Mouse (Mus musculus) lung, adult 2 months (tissue): ENCODE measurements around the gene Heatr1.

Experiments used
- CTCF ChIP-seq: fragments of 200-500 bp; IDR thresholded peaks from 2 replicates; pipeline ENCODE4 v1.5.1; 2011; ENCODE audit warnings: mild to moderate bottlenecking, low read length, control low read depth; ENCODE audit not compliant: insufficient read depth
- POLR2A ChIP-seq: fragments of 200-500 bp; IDR thresholded peaks from 2 replicates; pipeline ENCODE4 v1.6.1; 2011; ENCODE audit warnings: low read depth, mild to moderate bottlenecking, control low read depth, low read length, borderline replicate concordance; ENCODE audit errors: extremely low read depth

GRCm38 (mm10) chr13:12433843-12434242 is 39.0 kb downstream of the Heatr1 start:
- no peak for TF ChIP-seq CTCF
- TF ChIP-seq POLR2A: no peak
